11 mouse cellular contexts compared by ENCODE assay signal in genomic region chr17:14244195-14244965, GRCm38 (mm10). TPM values are rescaled to one million over a fixed set of nuclear protein-coding genes. Genes with fewer than 3 reads are reported as not detected.
A peak's percentile ranks its signal among the peaks of the same experiment; 100 is the strongest.
DNase-seq lines count a peak whose midpoint lies in the region; ATAC-seq and TF ChIP-seq lines count a peak whose summit lies in the region.
"Had no signal": no experiment of that assay in that cellular context is flagged by ENCODE, and none has a peak within 500 bp of the region (broad histone marks: within the 10 kb centered on the region; RNA-seq: fewer than 3 reads in every experiment).

No protein-coding gene starts in this region.

- no peak for TF ChIP-seq CTCF in intestine, postnatal 0 days (IDR thresholded peaks at IDR 0.05; ENCODE audit: low read depth)

- 54% methylated on average over 11 of the region's 11 CpGs for WGBS in intestine, embryonic 14.5 days
- 62% methylated on average over 11 of the region's 11 CpGs for WGBS in intestine, postnatal 0 days

- H3K4me2 ChIP-seq in intestine, embryonic 14.5 days (ENCODE audit: low read length) = no peak overlapping the region
- H3K4me2 ChIP-seq in intestine, postnatal 0 days (replicated peaks; ENCODE audit: low read depth) = no peak overlapping the region
- H3K4me2 ChIP-seq: liver, embryonic 15.5 days; neural tube, embryonic 13.5 days had no signal

- DNase-seq in intestine, embryonic 14.5 days (ENCODE audit: low spot score) = no peak
- DNase-seq in cerebellum, adult 11-12 months = peak; percentile 63
- DNase-seq in gastrocnemius, postnatal 36 days = peak; percentile 71 to 78
- peak; percentile 75 for DNase-seq in lung, postnatal 36 days
- DNase-seq in spleen, postnatal 14 days (ENCODE audit: low spot score in 2 of 2) = no peak
- DNase-seq: thymus, postnatal 4 days had no signal

- no peak overlapping the region for H3K9ac ChIP-seq in intestine, embryonic 14.5 days (ENCODE audit: low read length)
- no peak overlapping the region for H3K9ac ChIP-seq in intestine, postnatal 0 days (ENCODE audit: low read depth, low read length)
- H3K9ac ChIP-seq: liver, embryonic 15.5 days; neural tube, embryonic 13.5 days had no signal

- H3K4me1 ChIP-seq in intestine, embryonic 14.5 days (replicated peaks; ENCODE audit: control insufficient read depth, insufficient read depth, low read length) = peaks cover 14% of the 10 kb centered on the region
- H3K4me1 ChIP-seq in intestine, postnatal 0 days (replicated peaks; ENCODE audit: control insufficient read depth, insufficient read depth, low read length) = no peaks in the 10 kb centered on the region
- H3K4me1 ChIP-seq: neural tube, embryonic 13.5 days had no signal

- H3K27ac ChIP-seq in intestine, embryonic 14.5 days (ENCODE audit: low read depth) = peak overlapping the region; percentile 57
- H3K27ac ChIP-seq in intestine, postnatal 0 days (ENCODE audit: low read depth, low read length) = no peak overlapping the region
- H3K27ac ChIP-seq: liver, embryonic 15.5 days; neural tube, embryonic 13.5 days had no signal

- ATAC-seq in intestine, embryonic 14.5 days (replicated peaks; ENCODE audit: low FRiP score, low TSS enrichment, low read depth) = no peak
- no peak for ATAC-seq in intestine, postnatal 0 days
- ATAC-seq in CD4-positive, CD25-positive, alpha-beta regulatory T cell, adult 4 months = no peak
- no peak for ATAC-seq in granulocyte monocyte progenitor cell, adult 5-6 weeks (replicated peaks; ENCODE audit: poor library complexity, severe bottlenecking)

- H3K4me3 ChIP-seq in intestine, embryonic 14.5 days (ENCODE audit: low read depth, low read length) = no peak overlapping the region
- no peak overlapping the region for H3K4me3 ChIP-seq in intestine, postnatal 0 days (ENCODE audit: low read depth, low read length)
- H3K4me3 ChIP-seq: liver, embryonic 15.5 days; neural tube, embryonic 13.5 days had no signal

- intact Hi-C loops in gastrocnemius, postnatal 36 days (cut with DNase I) = no loop called here

- H3K9me3 ChIP-seq in intestine, embryonic 14.5 days (ENCODE audit: control insufficient read depth, low read length) = no peaks in the 10 kb centered on the region
- H3K9me3 ChIP-seq in intestine, postnatal 0 days (ENCODE audit: control insufficient read depth) = no peaks in the 10 kb centered on the region
- H3K9me3 ChIP-seq: liver, embryonic 15.5 days; neural tube, embryonic 13.5 days had no signal

- no peaks in the 10 kb centered on the region for H3K36me3 ChIP-seq in intestine, embryonic 14.5 days (ENCODE audit: control insufficient read depth, insufficient read depth, low read length)
- no peaks in the 10 kb centered on the region for H3K36me3 ChIP-seq in intestine, postnatal 0 days (ENCODE audit: control insufficient read depth, insufficient read depth)
- H3K36me3 ChIP-seq: liver, embryonic 15.5 days; neural tube, embryonic 13.5 days had no signal

- no peaks in the 10 kb centered on the region for H3K27me3 ChIP-seq in intestine, embryonic 14.5 days (replicated peaks; ENCODE audit: control insufficient read depth, insufficient read depth, low read length)
- no peaks in the 10 kb centered on the region for H3K27me3 ChIP-seq in intestine, postnatal 0 days (replicated peaks; ENCODE audit: control insufficient read depth, insufficient read depth, low read length)
- H3K27me3 ChIP-seq: neural tube, embryonic 13.5 days had no signal

RNA-seq across cellular contexts. Expression of gene Smoc2, which starts 34.9 kb away (rescaled TPM):
- 184 and 222 TPM in 2 replicates for polyA plus RNA-seq in intestine, embryonic 14.5 days (2014; fragmentation: Nextera tagmentation; extraction: Ambion mirVana)
- 62.7 and 63.4 TPM in 2 replicates for polyA plus RNA-seq in intestine, postnatal 0 days (2015; fragmentation: Nextera tagmentation; extraction: Ambion mirVana)
- 10 to 100 TPM; 64.4 to 76.9 TPM for total RNA-seq in gastrocnemius, postnatal 36 days (2021)
- not detected for polyA plus RNA-seq in CD4-positive, CD25-positive, alpha-beta regulatory T cell, adult 4 months (2017; shearing (Covaris generic))
- not detected in 2 replicates for total RNA-seq in granulocyte monocyte progenitor cell, adult 5-6 weeks (2014; fragmentation: Nextera tagmentation)
- total RNA-seq in granulocyte monocyte progenitor cell, adult 5-6 weeks (2017) = not detected in 2 replicates

RNA-seq across cellular contexts. Expression of gene Dact2, which starts 40.3 kb away (rescaled TPM):
- polyA plus RNA-seq in intestine, embryonic 14.5 days (2014; fragmentation: Nextera tagmentation; extraction: Ambion mirVana) = 10.4 and 10.8 TPM in 2 replicates
- polyA plus RNA-seq in intestine, postnatal 0 days (2015; fragmentation: Nextera tagmentation; extraction: Ambion mirVana) = 6.2 and 7.8 TPM in 2 replicates
- 1 to 10 TPM; 2.0 to 2.7 TPM for total RNA-seq in gastrocnemius, postnatal 36 days (2021)
- not detected for polyA plus RNA-seq in CD4-positive, CD25-positive, alpha-beta regulatory T cell, adult 4 months (2017; shearing (Covaris generic))
- total RNA-seq in granulocyte monocyte progenitor cell, adult 5-6 weeks (2014; fragmentation: Nextera tagmentation) = not detected in 2 replicates
- not detected in 2 replicates for total RNA-seq in granulocyte monocyte progenitor cell, adult 5-6 weeks (2017)

Comparison
In these comparisons a context has a peak if more than half of its experiments do, and no peak if none do; other contexts are left out.
1. DNase-seq: peak in cerebellum, adult 11-12 months (single experiment), gastrocnemius, postnatal 36 days (2 of 2) and lung, postnatal 36 days (single experiment); none in intestine, embryonic 14.5 days (single experiment) and spleen, postnatal 14 days (0 of 2).
2. RNA of gene Smoc2, which starts 34.9 kb away (polyA plus RNA-seq): 184 to 222 TPM in intestine, embryonic 14.5 days and 62.7 to 63.4 TPM in intestine, postnatal 0 days; not detected in CD4-positive, CD25-positive, alpha-beta regulatory T cell, adult 4 months; every median in the first group is over 10 times any median in the second.